Mouse (Mus musculus): ENCODE measurements around the gene 1700007K13Rik.
A peak's percentile ranks its signal among the peaks of the same experiment; 100 is the strongest.
"Not testable (repeated sequence)": the region's sequence is repeated elsewhere in the genome, so short reads cannot be mapped to it uniquely, and the experiment has no call there.

1700007K13Rik gene

DNA sequence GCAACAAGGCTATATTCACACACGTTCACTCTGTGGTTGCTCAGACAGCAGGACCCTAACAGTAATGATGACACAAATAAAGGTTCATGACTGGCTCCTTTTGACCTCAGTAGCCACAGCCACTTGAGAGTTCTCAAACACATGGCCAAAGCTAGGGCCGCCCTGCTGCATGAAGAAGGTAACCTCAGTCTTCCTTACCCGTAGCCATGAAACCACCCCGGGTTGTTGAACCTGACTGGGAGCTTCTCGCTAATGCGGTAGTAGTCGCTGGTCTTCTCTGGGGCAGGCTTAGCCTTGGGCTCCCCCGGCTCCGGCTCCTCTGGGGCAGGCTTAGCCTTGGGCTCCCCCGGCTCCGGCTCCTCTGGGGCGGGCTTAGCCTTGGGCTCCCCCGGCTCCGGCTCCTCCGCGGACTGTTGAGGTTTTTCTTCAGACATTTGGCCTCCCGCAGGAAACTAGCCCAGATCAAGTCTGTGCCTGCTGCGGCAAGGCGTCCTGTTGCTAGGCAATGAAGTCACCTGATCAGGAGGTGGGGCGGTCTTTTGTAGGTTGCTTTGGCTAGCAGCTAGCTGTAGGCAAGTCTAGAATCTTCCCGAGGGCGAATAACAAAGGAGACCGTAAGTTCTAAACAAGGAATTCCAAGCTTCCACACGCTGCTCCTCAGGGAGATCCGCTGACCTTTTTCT lies at the start of gene 1700007K13Rik:
1700007K13Rik (minus strand) TSS at position 497 of the 683 bp plus-strand sequence.
- peak; percentile 94 for DNase-seq (ENCODE audit: low read depth, low spot score)

DNA sequence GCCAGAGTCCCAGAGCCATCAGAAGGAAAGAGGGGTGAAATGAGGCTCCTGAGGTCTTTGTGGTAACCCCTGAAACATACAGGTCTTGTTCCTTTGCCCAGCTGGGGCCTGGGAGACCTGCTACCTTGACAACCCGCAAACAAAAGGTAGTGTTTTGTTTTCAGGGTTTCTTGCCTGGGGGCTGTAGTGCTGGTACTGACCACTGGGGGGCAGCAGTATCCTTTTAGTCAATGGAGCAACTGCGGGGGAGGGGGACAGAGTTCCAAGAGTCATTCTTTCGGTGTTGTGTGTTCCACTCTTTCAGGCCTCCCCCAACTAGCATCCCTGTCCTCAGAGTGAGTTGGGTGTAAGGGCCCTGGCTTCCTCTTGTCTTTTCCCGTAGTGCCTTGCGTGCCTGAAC lies 48.4 kb upstream of the 1700007K13Rik start:
- peak; percentile 91 for DNase-seq (ENCODE audit: low read depth, low spot score)

DNA sequence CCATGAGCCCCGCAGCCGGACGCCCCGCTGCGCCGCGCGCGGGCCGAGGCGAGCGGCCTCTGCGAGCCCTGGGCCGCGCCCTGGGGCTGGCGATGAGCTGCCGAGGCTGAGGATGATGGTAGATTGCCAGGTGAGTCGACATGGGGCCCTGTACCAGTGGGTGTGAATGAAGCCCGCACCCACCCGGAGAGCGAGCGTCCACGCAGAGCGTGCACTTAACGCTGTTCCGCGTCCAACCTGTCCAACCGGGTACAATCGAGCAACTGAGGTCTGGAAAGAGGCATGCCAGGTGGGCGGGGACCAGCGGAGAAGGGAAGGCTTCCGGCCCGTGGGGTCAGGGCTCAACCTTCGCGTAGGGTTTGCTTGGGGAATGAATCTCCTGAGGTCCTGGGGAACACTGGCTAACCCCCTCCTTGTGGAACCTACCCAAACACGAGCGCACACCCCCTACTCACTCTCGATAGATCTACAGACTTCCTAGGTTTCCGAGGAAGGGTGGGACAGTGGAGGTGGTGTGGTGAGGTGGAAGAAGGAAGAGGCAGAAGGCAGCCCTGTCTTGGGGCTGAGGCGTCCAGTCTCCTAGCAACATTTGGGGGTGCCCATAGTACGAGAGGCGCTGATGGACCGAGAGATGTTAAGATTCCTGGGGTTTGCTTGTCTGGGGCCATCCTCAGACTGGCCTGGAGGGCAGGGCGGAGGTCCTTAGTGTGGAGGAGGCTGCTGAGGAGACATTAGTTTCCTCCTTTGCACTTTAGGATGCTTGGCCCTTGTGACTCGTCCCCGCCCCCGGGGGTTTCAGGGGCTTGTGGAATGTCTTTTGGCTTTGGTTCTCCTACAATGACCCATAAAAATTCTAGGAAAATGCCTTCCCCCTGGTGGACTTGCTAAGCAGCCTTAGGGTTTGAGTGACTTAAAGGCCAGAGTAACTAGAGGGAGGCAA lies 47.6 kb upstream of the 1700007K13Rik start:
- no peak for DNase-seq (ENCODE audit: low read depth, low spot score)

DNA sequence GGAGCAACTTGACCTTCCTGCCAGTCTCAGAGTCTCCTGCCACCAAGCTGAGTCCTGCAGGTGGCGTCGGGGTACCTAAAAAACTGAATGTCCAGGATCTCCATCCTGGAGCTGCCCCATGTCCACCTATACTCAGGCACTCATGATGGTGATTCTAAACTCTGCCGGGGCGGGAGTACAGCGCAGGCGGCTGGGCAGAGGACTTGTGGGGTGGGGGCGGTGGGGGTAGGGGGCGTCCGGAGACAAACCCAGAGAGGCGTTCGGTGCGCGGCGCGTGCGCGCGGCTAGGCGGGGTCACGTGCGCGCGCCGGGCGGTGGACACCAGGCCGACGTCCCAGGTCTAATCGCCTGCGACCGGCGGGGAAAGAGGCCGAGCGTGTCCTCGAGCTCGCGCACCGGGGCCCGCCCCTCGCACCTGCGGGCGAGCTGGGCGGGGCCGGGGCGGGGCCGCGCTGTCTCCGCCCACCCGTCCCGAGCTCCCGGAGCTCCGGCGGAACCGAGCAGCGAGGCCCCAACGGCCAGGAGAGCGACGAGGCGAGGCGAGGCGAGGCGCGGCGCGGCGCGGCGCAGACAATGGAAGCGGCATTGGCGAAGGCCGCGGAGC lies 46.8 kb upstream of the 1700007K13Rik start, which contains the start of gene Ralgds:
Ralgds (plus strand) TSS at position 328 of the 604 bp plus-strand sequence.
- peak; percentile 83 for DNase-seq (ENCODE audit: low read depth, low spot score)

DNA sequence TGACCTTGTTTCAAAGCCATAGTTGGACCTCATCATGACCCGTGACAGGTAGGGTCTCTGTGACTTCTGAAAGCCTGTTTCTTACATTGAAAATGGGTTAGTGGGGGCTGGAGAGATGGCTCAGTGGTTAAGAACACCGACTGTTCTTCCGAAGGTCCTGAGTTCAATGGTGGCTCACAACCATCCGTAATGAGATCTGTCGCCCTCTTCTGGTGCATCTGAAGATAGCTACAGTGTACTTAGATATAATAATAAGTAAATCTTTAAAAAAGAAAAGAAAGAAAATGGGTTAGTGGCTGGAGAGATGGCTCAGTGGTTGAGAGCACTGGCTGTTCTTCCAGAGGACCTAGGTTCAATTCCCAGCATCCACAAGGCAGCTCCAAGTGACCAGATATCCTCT lies 45.5 kb upstream of the 1700007K13Rik start:
- not testable (repeated sequence) for DNase-seq (ENCODE audit: low read depth, low spot score)

DNA sequence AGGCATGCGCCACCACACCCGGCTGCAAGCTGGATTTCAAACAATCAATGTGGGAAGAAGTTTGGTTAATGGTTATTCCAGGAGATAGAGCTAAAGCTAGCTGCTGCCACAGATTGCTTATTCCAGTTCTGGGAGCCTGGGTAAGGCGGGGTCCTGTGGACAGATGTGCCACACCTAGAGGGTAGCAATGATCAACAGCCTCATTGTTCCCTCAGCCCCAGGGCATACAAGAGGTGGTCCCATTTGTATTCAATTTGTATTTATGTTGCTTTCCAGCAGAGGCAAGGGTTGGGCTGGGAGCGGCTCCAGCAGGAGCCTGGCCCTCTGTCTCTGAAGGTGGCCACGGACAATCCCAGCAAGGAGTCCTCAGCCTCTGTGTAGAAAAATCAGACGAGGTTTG lies 40.2 kb upstream of the 1700007K13Rik start:
- no peak for DNase-seq (ENCODE audit: low read depth, low spot score)

DNA sequence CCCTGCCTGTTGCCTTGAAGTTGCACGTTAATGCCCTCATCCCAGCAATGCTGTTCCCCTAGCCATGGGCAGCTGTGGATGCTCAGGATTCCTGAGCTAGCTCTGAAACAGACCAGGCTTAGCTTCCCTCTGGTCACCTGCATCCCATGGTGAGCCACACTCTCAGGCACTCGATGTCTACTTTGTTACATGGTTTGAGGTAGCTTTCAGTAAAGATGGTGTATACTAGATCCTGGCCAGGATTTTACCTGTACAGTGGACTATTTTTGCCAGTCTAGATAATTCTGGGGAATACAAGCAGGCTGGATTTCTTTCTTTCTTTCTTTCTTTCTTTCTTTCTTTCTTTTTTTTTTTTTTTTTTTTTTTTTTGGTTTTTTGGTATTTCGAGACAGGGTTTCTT lies 39.7 kb upstream of the 1700007K13Rik start, which contains the start of gene Gm10134:
Gm10134 (plus strand) TSS at position 301 of the 400 bp plus-strand sequence.
- DNase-seq (ENCODE audit: low read depth, low spot score) = no peak

DNA sequence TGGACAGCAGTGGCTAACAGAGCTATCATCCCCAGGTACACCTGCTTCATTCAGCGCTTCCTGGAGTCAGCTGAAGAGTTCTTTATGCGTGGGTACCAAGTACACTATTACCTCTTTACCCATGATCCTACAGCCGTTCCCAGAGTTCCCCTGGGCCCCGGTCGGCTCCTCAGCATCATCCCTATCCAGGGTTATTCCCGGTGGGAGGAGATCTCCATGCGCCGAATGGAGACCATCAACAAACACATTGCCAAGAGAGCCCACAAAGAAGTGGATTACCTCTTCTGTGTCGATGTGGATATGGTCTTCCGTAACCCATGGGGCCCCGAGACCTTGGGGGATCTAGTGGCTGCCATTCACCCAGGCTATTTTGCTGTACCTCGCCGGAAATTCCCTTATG lies 38.5 kb upstream of the 1700007K13Rik start:
- no peak for DNase-seq (ENCODE audit: low read depth, low spot score)

DNA sequence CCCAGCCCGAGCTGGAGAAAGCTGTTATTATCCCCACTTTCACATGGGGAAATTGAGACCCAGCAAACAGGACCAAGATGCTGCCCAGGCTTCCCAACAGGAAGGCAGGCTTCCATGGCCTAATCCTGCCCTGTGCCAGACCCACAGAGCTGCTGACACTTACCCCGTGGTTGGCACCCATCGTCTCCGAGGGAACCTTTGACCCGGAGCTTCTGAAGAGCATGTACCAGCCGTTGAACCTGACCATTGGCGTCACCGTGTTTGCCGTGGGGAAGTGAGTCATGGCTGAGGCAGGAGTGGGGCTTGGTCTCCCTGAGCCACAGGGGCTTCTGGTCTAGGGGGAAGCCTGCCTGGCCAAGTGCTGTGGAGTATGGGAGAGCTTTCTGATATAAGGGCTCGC lies 36.9 kb upstream of the 1700007K13Rik start:
- DNase-seq (ENCODE audit: low read depth, low spot score) = no peak

DNA sequence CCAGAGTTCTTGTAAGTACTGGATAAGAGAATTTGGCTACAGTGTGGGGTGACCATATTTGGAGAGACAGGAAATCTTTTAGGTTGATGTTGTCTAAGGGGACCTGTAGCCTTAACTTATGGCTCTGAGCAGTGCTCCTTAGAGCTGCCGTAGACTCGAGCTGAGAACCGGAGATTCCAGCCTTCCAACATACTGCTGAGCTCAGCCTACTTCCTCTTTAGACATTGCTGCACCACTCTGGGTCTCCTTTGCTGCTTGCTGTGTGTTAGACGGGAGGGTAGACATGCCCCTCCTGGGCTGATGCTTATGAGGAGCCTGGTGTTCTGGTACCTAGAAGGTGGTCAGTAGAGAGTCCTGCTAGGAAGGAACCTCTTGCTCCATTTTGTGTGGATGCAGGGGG lies 32.3 kb upstream of the 1700007K13Rik start:
- no peak for DNase-seq (ENCODE audit: low read depth, low spot score)

DNA sequence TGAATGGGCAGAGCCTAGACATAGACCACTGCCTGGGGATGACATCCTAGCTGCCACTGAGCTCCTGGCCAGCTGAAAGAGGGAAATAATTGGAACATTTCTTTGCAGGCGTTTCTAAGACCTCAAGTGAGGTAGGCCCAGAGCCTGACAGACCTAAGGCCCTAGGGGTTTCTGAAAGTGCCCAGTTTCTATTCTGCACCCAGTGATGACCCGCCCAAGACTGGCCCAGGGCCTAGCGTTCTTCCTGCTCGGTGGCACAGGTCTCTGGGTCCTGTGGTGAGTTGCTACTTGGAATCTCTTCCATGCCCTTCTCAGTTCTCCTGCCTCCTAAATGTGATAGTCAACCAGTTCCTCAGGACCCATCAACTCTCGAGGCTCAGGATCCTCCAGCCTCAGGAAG lies 31.4 kb upstream of the 1700007K13Rik start:
- no peak for DNase-seq (ENCODE audit: low read depth, low spot score)

DNA sequence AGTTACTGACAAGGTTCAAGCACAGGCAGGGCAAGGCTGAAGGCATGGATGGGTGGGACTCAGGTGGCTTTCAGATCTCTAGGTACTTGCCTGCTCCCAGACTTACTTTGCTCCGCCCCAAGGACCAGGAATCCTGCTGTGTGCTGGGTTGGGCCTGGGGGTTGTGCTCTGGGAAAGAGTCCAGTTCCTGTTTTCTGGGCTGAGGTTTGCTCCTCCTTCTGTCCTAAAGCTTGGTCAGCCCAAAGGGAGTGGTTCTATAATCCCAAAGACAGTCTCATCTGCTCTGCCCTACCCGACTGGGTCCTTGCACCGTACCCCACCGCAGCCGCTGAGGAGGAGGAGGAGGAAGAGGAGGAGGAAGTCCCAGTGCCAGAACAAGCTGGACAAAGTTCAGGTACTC lies 30.5 kb upstream of the 1700007K13Rik start, which contains the start of gene Gbgt1:
Gbgt1 (plus strand) TSS at position 221 of the 400 bp plus-strand sequence.
- DNase-seq (ENCODE audit: low read depth, low spot score) = no peak

DNA sequence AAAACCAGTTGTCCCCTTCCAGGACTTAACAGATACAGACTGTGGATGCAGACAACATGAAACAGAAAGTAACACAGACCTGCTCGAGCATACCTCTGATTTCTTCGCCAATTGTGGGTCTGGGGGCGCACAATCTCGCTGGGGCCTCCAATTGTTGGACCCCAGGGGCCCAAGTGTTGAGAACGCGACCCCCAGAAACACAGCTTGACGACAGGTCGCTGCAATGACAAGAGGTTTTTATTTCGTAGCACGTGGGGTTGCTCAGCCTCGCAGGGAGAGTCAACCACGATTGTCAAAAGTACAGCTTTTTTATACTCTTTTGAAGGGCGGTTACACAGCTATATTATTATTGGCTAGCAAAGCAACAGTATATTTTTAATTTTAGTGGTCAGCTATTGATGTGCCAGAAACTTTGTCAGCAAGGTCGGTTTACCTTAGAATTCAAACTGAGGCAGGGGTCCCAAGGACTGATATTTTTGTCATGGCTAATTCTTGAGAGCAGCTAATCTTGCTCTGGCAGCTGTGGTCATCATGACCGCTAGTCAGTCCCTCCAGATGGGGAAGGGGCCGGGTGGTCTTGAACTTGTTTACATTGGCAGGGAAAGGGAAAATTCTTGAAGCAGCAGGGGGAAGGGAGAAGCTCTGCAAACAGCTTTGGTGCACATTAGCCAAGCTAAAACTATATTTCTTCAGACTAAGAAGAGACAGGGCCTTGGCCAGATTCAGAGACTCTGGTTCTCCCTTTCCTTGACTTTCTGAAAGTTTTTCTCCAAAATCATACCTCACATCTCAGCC lies 29.9 kb upstream of the 1700007K13Rik start:
- DNase-seq (ENCODE audit: low read depth, low spot score) = no peak

DNA sequence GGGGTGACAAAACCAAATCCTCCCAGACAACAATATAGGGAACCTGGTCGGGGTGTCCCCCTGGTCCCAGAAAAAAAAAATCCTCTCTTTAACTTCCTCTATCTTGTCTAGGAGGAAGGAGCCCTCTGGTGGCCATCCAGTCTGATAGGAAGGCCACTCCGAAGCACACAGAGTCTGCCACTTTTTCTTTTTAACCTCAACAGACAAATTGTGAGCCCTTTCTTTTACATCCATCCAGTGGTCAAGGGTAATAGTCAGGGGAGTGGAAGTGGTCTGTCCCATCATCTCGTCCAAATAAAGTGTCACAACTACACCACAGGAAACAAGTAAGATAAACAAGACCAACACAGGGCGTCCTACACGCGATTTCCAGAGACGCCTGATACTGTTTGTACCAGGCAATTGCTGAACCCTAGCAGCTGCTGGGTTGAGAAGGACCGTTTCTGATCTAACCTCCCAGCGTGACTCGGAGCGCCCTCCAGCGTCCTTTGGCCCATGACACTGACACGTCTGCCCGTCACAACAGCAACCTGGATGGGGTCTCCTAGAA lies 29.1 kb upstream of the 1700007K13Rik start:
- no peak for DNase-seq (ENCODE audit: low read depth, low spot score)

DNA sequence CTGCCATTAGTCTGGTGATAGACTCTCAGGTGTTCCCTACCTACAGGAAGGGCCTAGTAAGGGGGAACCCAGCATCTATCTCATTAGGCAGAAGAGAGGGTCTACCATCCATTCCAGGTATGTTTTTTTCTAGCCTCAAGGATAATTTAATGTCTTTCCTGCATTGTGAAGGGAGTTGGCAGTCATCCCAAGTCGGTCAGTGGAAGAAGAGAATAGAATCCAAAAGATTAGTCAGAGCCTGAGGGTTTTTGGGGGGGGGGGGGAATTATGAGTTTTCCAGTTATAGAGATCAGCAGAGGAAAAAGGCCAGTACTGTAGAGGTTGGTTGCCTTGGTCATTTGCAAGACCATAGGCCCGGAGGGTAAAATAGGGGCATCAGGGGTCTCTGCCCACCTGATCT lies 28.4 kb upstream of the 1700007K13Rik start:
- DNase-seq (ENCODE audit: low read depth, low spot score) = no peak

DNA sequence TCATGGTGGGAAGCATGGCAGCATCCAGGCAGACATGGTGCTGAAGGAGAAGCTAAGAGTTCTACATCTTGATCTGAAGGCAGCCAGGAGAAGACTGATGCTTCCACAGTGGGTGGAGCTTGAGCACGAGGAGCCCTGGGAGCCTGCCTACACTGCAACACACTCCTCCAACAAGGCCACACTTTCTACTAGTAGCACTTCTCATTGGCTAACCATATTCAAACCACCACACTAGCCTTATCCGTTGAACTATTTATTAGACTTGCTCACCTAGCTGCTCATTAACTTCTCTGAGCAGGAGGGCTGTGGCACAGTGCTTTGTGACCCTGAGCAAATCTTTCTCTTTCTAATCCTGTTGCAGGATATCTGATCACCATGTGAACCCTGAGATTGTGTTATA lies 17.7 kb upstream of the 1700007K13Rik start:
- DNase-seq (ENCODE audit: low read depth, low spot score) = no peak

DNA sequence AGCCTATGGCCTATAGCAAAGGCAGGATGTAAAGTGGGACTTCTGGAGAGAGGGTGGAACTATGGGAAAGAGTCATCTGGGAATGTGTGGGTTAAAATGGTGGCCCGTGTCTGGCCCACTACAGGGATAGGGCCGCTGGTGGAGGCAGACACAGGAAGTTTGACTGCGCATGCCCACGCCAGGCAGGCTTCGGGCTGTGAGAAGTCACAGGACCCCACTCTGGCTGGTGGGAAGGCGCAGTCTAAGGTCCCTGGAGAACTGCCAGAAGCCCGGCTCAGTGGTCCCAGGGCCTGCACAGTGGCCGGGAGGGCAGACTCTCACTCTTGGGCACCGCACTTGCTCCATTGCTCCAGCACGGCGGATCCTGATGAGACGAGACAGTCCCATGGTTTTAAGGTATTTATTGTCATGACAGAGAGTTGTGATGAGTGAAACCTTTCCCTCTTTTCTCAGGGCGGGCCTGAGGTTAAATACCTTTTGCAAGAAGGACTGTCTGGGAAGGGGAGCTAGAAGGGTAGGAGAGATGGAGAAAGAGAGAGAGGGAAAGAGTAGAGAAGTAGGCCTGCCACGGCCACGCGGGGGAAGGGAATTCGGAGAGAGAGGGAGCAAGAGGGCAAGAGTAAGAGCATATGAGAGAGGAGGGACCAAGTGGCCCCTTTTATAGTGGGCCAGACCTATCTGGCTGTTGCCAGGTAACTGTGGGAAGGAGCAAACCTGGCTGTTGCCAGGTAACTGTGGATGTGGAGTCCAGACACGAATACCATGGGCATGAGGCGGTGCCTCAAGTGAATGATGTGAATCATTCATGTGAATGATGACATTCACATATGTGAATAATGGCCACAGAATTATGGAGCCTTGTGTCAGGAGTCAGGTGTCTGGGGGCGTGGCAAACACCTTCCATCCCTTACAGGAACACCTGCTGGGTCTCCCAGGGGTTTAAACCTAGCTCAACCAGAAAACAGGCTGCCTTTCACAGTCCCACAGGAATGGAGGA lies 13.4 kb upstream of the 1700007K13Rik start:
- peak; percentile 21 for DNase-seq (ENCODE audit: low read depth, low spot score)

DNA sequence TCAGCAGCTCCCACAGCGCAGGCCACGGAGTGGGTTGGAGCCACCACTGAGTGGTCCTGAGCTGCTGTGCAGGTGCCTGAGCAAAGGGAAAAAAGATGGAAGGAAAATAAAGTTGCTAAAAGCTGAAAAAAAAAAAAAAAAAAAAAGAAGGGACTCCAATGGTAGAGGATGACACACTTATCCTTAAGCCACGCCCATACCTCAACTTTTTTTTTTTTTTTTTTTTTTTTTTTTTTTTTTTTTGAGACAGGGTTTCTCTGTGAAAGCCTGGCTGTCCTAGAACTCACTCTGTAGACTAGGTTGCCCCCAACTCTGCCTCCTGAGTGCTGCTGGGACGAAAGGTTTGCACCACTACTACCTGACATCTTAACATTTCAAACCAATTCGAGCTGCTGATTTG lies 11.9 kb upstream of the 1700007K13Rik start:
- DNase-seq (ENCODE audit: low read depth, low spot score) = not testable (repeated sequence)

DNA sequence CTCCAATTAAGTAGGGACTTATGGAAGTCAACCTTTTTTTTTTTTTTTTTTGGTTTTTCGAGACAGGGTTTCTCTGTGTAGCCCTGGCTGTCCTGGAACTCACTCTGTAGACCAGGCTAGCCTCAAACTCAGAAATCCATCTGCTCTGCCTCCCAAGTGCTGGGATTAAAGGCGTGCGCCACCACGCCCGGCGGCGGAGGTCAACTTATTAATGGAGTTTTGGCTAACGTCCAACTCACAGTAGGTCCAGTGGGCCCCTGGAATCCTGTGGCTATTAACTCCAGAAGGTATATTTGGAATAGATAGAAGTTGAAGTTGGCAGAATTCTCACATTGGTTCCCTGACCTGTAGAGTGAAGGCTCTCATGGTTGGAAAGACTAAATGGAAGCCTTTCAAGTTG lies 5.9 kb upstream of the 1700007K13Rik start:
- not testable (repeated sequence) for DNase-seq (ENCODE audit: low read depth, low spot score)

DNA sequence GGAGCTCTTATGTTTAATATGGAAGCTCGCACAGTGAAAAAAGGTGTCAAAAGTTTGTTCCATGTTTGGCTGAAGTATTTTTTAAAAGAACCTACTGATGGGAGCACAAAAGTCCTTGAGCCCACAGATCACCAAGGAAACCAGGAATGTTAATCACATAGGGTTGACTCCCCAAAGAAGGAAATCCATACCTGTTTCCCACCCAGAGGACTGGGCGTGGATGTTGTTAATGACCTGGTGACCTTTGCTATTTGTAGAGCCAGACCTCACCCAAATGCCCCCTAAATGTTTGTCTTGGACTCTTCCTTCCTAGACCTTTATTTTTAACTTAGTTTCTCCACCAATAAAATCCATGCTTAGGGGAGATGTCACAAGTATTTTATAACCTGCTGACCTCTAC lies 4.5 kb upstream of the 1700007K13Rik start:
- DNase-seq (ENCODE audit: low read depth, low spot score) = no peak
